Mouse (Mus musculus): ENCODE data around the gene Tmem211. TPM values are rescaled to one million over a fixed set of nuclear protein-coding genes. Genes with fewer than 3 reads are reported as not detected.

Tmem211 gene
- polyA plus RNA-seq, 2 experiments, result not detected

- Histone ChIP-seq H3K27me3 (ENCODE audit: control insufficient read depth, insufficient read depth, low read length) (no peaks in the 10 kb centered on the region; the same call in 1 of the 2 replicates), H3K4me1 (replicated peaks; ENCODE audit: control insufficient read depth in 2 of 2, insufficient read depth in 2 of 2, low read length in 1 of 2) (no peaks in the 10 kb centered on the region), H3K4me2 (ENCODE audit: low read depth) (no peak overlapping the region), H3K4me3 (ENCODE audit: insufficient read depth in 1 of 2, low read depth in 2 of 2, low read length in 2 of 2) (no peak overlapping the region), H3K9ac (replicated peaks) (no peak overlapping the region), H3K27ac (no peak overlapping the region), H3K9me3 (ENCODE audit: control insufficient read depth, low read length) (no peaks in the 10 kb centered on the region), H3K36me3 (replicated peaks; ENCODE audit: control insufficient read depth, insufficient read depth, low read depth) (no peaks in the 10 kb centered on the region)
- 46% methylated on average over 5 of the region's 5 CpGs for WGBS (ENCODE audit: insufficient replicate concordance)
- TF ChIP-seq EP300 (IDR thresholded peaks at IDR 0.05; ENCODE audit: low read depth) (no peak), CTCF (IDR thresholded peaks at IDR 0.05; ENCODE audit: low read depth) (no peak)
- DNase-seq (ENCODE audit: low read depth in 3 of 3, low spot score in 3 of 3) (no peak), ATAC-seq (ENCODE audit: insufficient read depth) (no peak)
Observed at GRCm38 (mm10) chr5:113287762-113288161, 61.1 kb downstream of the Tmem211 start.

GRCm38 (mm10) chr5:113288490-113288889, 61.8 kb downstream of the Tmem211 start:
- H3K4me1 ChIP-seq (replicated peaks; ENCODE audit: control insufficient read depth in 2 of 2, insufficient read depth in 2 of 2, low read length in 1 of 2), result no peaks in the 10 kb centered on the region
- H3K4me2 ChIP-seq (ENCODE audit: low read depth), result no peak overlapping the region
- ATAC-seq (ENCODE audit: insufficient read depth) (no peak), DNase-seq (ENCODE audit: low read depth in 3 of 3, low spot score in 3 of 3) (no peak)
- no peaks in the 10 kb centered on the region for H3K36me3 ChIP-seq (replicated peaks; ENCODE audit: control insufficient read depth, insufficient read depth, low read depth)
- 17% methylated on average over 13 of the region's 13 CpGs for WGBS (ENCODE audit: insufficient replicate concordance)
- H3K27ac ChIP-seq, result no peak overlapping the region
- no peak overlapping the region for H3K9ac ChIP-seq (replicated peaks)
- H3K9me3 ChIP-seq (ENCODE audit: control insufficient read depth, low read length), result no peaks in the 10 kb centered on the region
- H3K27me3 ChIP-seq (ENCODE audit: control insufficient read depth, insufficient read depth, low read length), result no peaks in the 10 kb centered on the region; the same call in 1 of the 2 replicates
- no peak for TF ChIP-seq CTCF (IDR thresholded peaks at IDR 0.05; ENCODE audit: low read depth)
- no peak for TF ChIP-seq EP300 (IDR thresholded peaks at IDR 0.05; ENCODE audit: low read depth)
- H3K4me3 ChIP-seq (ENCODE audit: insufficient read depth in 1 of 2, low read depth in 2 of 2, low read length in 2 of 2), result no peak overlapping the region

Other genes with a start within 250 kb of the Tmem211 start
- gene Grk3, start 211.1 kb upstream of the Tmem211 start, polyA plus RNA-seq (2012; rRNA removed), result 1.7 and 2.0 TPM in 2 replicates
- 0.73 and 1.4 TPM in 2 replicates for gene Grk3, start 211.1 kb upstream of the Tmem211 start, polyA plus RNA-seq (2014; fragmentation: Nextera tagmentation; extraction: Ambion mirVana)
- not detected in 2 replicates for gene Crybb2, start 156.8 kb upstream of the Tmem211 start, polyA plus RNA-seq (2012; rRNA removed)
- gene Crybb2, start 156.8 kb upstream of the Tmem211 start, polyA plus RNA-seq (2014; fragmentation: Nextera tagmentation; extraction: Ambion mirVana), result not detected in 2 replicates
- 0.06 and 0.09 TPM in 2 replicates for gene Crybb3, start 145.3 kb upstream of the Tmem211 start, polyA plus RNA-seq (2012; rRNA removed)
- gene Crybb3, start 145.3 kb upstream of the Tmem211 start, polyA plus RNA-seq (2014; fragmentation: Nextera tagmentation; extraction: Ambion mirVana), result not detected in 2 replicates
- 1.1 and 1.2 TPM in 2 replicates for gene 2900026A02Rik, start 5.7 kb upstream of the Tmem211 start, polyA plus RNA-seq (2012; rRNA removed)
- 0.63 and 0.68 TPM in 2 replicates for gene 2900026A02Rik, start 5.7 kb upstream of the Tmem211 start, polyA plus RNA-seq (2014; fragmentation: Nextera tagmentation; extraction: Ambion mirVana)
- gene Sgsm1, start 83.9 kb downstream of the Tmem211 start, polyA plus RNA-seq (2012; rRNA removed), result 1.4 and 1.5 TPM in 2 replicates
- gene Sgsm1, start 83.9 kb downstream of the Tmem211 start, polyA plus RNA-seq (2014; fragmentation: Nextera tagmentation; extraction: Ambion mirVana), result 0.86 and 1.4 TPM in 2 replicates
- gene Aym1, start 130.4 kb downstream of the Tmem211 start, polyA plus RNA-seq (2012; rRNA removed), result not detected in 2 replicates
- not detected in 2 replicates for gene Aym1, start 130.4 kb downstream of the Tmem211 start, polyA plus RNA-seq (2014; fragmentation: Nextera tagmentation; extraction: Ambion mirVana)